Mouse (Mus musculus): ENCODE measurements around the gene Tpcn2. TPM values are rescaled to one million over a fixed set of nuclear protein-coding genes. Genes with fewer than 3 reads are reported as not detected.

Gene Tpcn2
- polyA plus RNA-seq, 1 experiment, result 22.1 TPM

- H3K27ac ChIP-seq (ENCODE audit: insufficient read depth, low read length), result no peak overlapping the region
- TF ChIP-seq CTCF (IDR thresholded peaks at IDR 0.05; ENCODE audit: borderline replicate concordance, insufficient read depth, low read length) (no peak), POLR2A (IDR thresholded peaks at IDR 0.05; ENCODE audit: low read depth, low read length) (no peak)
- no peak overlapping the region for H3K4me3 ChIP-seq (ENCODE audit: insufficient read depth, low read length)
- H3K4me1 ChIP-seq (ENCODE audit: control insufficient read depth, insufficient read depth, low read length), result no peaks in the 10 kb centered on the region
Observed at GRCm38 (mm10) chr7:145181376-145182034, 102.3 kb downstream of the Tpcn2 start.

GRCm38 (mm10) chr7:145179691-145180091, 104.1 kb downstream of the Tpcn2 start:
- Histone ChIP-seq H3K4me3 (ENCODE audit: insufficient read depth, low read length) (no peak overlapping the region), H3K4me1 (ENCODE audit: control insufficient read depth, insufficient read depth, low read length) (no peaks in the 10 kb centered on the region), H3K27ac (ENCODE audit: insufficient read depth, low read length) (no peak overlapping the region)
- TF ChIP-seq POLR2A (IDR thresholded peaks at IDR 0.05; ENCODE audit: low read depth, low read length), result no peak

GRCm38 (mm10) chr7:145176750-145177589, 106.8 kb downstream of the Tpcn2 start:
- Histone ChIP-seq H3K27ac (ENCODE audit: insufficient read depth, low read length) (no peak overlapping the region), H3K4me3 (ENCODE audit: insufficient read depth, low read length) (no peak overlapping the region), H3K4me1 (ENCODE audit: control insufficient read depth, insufficient read depth, low read length) (no peaks in the 10 kb centered on the region)
- TF ChIP-seq POLR2A (IDR thresholded peaks at IDR 0.05; ENCODE audit: low read depth, low read length) (no peak), CTCF (IDR thresholded peaks at IDR 0.05; ENCODE audit: borderline replicate concordance, insufficient read depth, low read length) (no peak)

GRCm38 (mm10) chr7:145173563-145173962, 110.2 kb downstream of the Tpcn2 start:
- Histone ChIP-seq H3K27ac (ENCODE audit: insufficient read depth, low read length) (no peak overlapping the region), H3K4me1 (ENCODE audit: control insufficient read depth, insufficient read depth, low read length) (no peaks in the 10 kb centered on the region)
- TF ChIP-seq POLR2A (IDR thresholded peaks at IDR 0.05; ENCODE audit: low read depth, low read length), result no peak

GRCm38 (mm10) chr7:145173116-145173515, 110.7 kb downstream of the Tpcn2 start:
- no peak overlapping the region for H3K27ac ChIP-seq (ENCODE audit: insufficient read depth, low read length)
- H3K4me3 ChIP-seq (ENCODE audit: insufficient read depth, low read length), result no peak overlapping the region
- no peak for TF ChIP-seq CTCF (IDR thresholded peaks at IDR 0.05; ENCODE audit: borderline replicate concordance, insufficient read depth, low read length)
- TF ChIP-seq POLR2A (IDR thresholded peaks at IDR 0.05; ENCODE audit: low read depth, low read length), result no peak
- no peaks in the 10 kb centered on the region for H3K4me1 ChIP-seq (ENCODE audit: control insufficient read depth, insufficient read depth, low read length)

More at GRCm38 (mm10) chr7:145173563-145173962, 110.2 kb downstream of the Tpcn2 start:
- H3K4me3 ChIP-seq (ENCODE audit: insufficient read depth, low read length), result no peak overlapping the region

GRCm38 (mm10) chr7:145169703-145170102, 114.1 kb downstream of the Tpcn2 start:
- no peak for TF ChIP-seq CTCF (IDR thresholded peaks at IDR 0.05; ENCODE audit: borderline replicate concordance, insufficient read depth, low read length)
- TF ChIP-seq POLR2A (IDR thresholded peaks at IDR 0.05; ENCODE audit: low read depth, low read length), result no peak
- Histone ChIP-seq H3K4me3 (ENCODE audit: insufficient read depth, low read length) (no peak overlapping the region), H3K4me1 (ENCODE audit: control insufficient read depth, insufficient read depth, low read length) (no peaks in the 10 kb centered on the region), H3K27ac (ENCODE audit: insufficient read depth, low read length) (no peak overlapping the region)

GRCm38 (mm10) chr7:145159283-145160240, 124.2 kb downstream of the Tpcn2 start:
- TF ChIP-seq CTCF (IDR thresholded peaks at IDR 0.05; ENCODE audit: borderline replicate concordance, insufficient read depth, low read length), result no peak
- no peak for TF ChIP-seq POLR2A (IDR thresholded peaks at IDR 0.05; ENCODE audit: low read depth, low read length)
- no peak overlapping the region for H3K27ac ChIP-seq (ENCODE audit: insufficient read depth, low read length)
- H3K4me3 ChIP-seq (ENCODE audit: insufficient read depth, low read length), result no peak overlapping the region
- no peaks in the 10 kb centered on the region for H3K4me1 ChIP-seq (ENCODE audit: control insufficient read depth, insufficient read depth, low read length)

- H3K4me3 ChIP-seq (ENCODE audit: insufficient read depth, low read length), result no peak overlapping the region
- TF ChIP-seq CTCF (IDR thresholded peaks at IDR 0.05; ENCODE audit: borderline replicate concordance, insufficient read depth, low read length), result no peak
- no peak for TF ChIP-seq POLR2A (IDR thresholded peaks at IDR 0.05; ENCODE audit: low read depth, low read length)
- no peak overlapping the region for H3K27ac ChIP-seq (ENCODE audit: insufficient read depth, low read length)
- no peaks in the 10 kb centered on the region for H3K4me1 ChIP-seq (ENCODE audit: control insufficient read depth, insufficient read depth, low read length)
Observed at GRCm38 (mm10) chr7:145155666-145156065, 128.1 kb downstream of the Tpcn2 start.

- TF ChIP-seq CTCF (IDR thresholded peaks at IDR 0.05; ENCODE audit: borderline replicate concordance, insufficient read depth, low read length) (no peak), POLR2A (IDR thresholded peaks at IDR 0.05; ENCODE audit: low read depth, low read length) (no peak)
- no peak overlapping the region for H3K27ac ChIP-seq (ENCODE audit: insufficient read depth, low read length)
- no peaks in the 10 kb centered on the region for H3K4me1 ChIP-seq (ENCODE audit: control insufficient read depth, insufficient read depth, low read length)
- H3K4me3 ChIP-seq (ENCODE audit: insufficient read depth, low read length), result no peak overlapping the region
Observed at GRCm38 (mm10) chr7:145154066-145154465, 129.7 kb downstream of the Tpcn2 start.

Measured in embryonic fibroblast, embryonic 13.5 days (primary cell).